Mouse (Mus musculus): ENCODE results near the gene Camk1d. TPM values are rescaled to one million over a fixed set of nuclear protein-coding genes. Genes with fewer than 3 reads are reported as not detected.

Gene Camk1d
- polyA plus RNA-seq, 1 experiment from 2014 or later: 2.0 TPM

DNA sequence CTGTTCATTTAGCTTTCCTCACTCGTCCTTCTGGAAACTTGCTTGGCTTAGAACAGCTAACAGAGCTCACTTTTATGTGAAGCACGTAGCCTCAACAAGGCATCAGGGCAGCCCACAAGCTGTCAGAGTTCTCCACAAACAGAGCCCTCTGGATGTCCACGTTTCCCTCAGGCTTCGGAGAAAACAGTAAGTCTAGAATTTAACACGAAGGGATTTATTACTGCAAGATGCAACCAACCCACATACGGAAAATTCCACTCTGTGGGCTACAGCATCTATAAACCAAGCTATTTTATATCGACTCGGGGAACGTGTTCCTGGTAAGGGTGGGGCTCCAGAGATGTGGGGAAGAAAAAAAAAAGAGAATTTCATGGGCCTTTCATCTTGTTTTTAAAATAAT, 369.0 kb downstream of the Camk1d start:
- ATAC-seq (no peak), DNase-seq (no peak)
- Histone ChIP-seq H3K36me3 (replicated peaks; ENCODE audit: insufficient read depth, low read length) (no peaks in the 10 kb centered on the region), H3K9ac (replicated peaks) (no peak overlapping the region), H3K4me2 (ENCODE audit: low read depth, low read length) (no peak overlapping the region), H3K4me1 (ENCODE audit: insufficient read depth) (no peaks in the 10 kb centered on the region), H3K9me3 (ENCODE audit: low read length) (no peaks in the 10 kb centered on the region), H3K27me3 (ENCODE audit: insufficient read depth, low read length) (no peaks in the 10 kb centered on the region), H3K4me3 (ENCODE audit: low read depth, low read length) (no peak overlapping the region), H3K27ac (ENCODE audit: low read depth) (no peak overlapping the region)
- TF ChIP-seq EP300 (IDR thresholded peaks at IDR 0.05; ENCODE audit: low read depth) (no peak), CTCF (IDR thresholded peaks at IDR 0.05; ENCODE audit: low read depth) (no peak)
- 69% methylated on average over 9 of the region's 9 CpGs for WGBS (ENCODE audit: insufficient replicate concordance)

- ATAC-seq (no peak), DNase-seq (no peak)
- no peak overlapping the region for H3K27ac ChIP-seq (ENCODE audit: low read depth)
- no peak overlapping the region for H3K4me3 ChIP-seq (ENCODE audit: low read depth, low read length)
- no peak overlapping the region for H3K9ac ChIP-seq (replicated peaks)
- no peaks in the 10 kb centered on the region for H3K9me3 ChIP-seq (ENCODE audit: low read length)
- TF ChIP-seq CTCF (IDR thresholded peaks at IDR 0.05; ENCODE audit: low read depth) (no peak), EP300 (IDR thresholded peaks at IDR 0.05; ENCODE audit: low read depth) (no peak)
- H3K4me1 ChIP-seq (ENCODE audit: insufficient read depth): no peaks in the 10 kb centered on the region
- 86% methylated on average over 12 of the region's 12 CpGs for WGBS (ENCODE audit: insufficient replicate concordance)
- no peaks in the 10 kb centered on the region for H3K36me3 ChIP-seq (replicated peaks; ENCODE audit: insufficient read depth, low read length)
- no peak overlapping the region for H3K4me2 ChIP-seq (ENCODE audit: low read depth, low read length)
- no peaks in the 10 kb centered on the region for H3K27me3 ChIP-seq (ENCODE audit: insufficient read depth, low read length)
Measured at GRCm38 (mm10) chr2:5327533-5328250, 386.6 kb downstream of the Camk1d start.

- H3K9ac ChIP-seq (replicated peaks): no peak overlapping the region
- ATAC-seq (no peak), DNase-seq (no peak)
- no peak overlapping the region for H3K27ac ChIP-seq (ENCODE audit: low read depth)
- H3K4me3 ChIP-seq (ENCODE audit: low read depth, low read length): no peak overlapping the region
- H3K27me3 ChIP-seq (ENCODE audit: insufficient read depth, low read length): no peaks in the 10 kb centered on the region
- H3K36me3 ChIP-seq (replicated peaks; ENCODE audit: insufficient read depth, low read length): no peaks in the 10 kb centered on the region
- H3K4me2 ChIP-seq (ENCODE audit: low read depth, low read length): no peak overlapping the region
- H3K9me3 ChIP-seq (ENCODE audit: low read length): no peaks in the 10 kb centered on the region
- H3K4me1 ChIP-seq (ENCODE audit: insufficient read depth): no peaks in the 10 kb centered on the region
- WGBS (ENCODE audit: insufficient replicate concordance): 74% methylated on average over 3 of the region's 3 CpGs
- TF ChIP-seq EP300 (IDR thresholded peaks at IDR 0.05; ENCODE audit: low read depth) (no peak), CTCF (IDR thresholded peaks at IDR 0.05; ENCODE audit: low read depth) (no peak)
Measured at GRCm38 (mm10) chr2:5324806-5325205, 389.5 kb downstream of the Camk1d start.

DNA sequence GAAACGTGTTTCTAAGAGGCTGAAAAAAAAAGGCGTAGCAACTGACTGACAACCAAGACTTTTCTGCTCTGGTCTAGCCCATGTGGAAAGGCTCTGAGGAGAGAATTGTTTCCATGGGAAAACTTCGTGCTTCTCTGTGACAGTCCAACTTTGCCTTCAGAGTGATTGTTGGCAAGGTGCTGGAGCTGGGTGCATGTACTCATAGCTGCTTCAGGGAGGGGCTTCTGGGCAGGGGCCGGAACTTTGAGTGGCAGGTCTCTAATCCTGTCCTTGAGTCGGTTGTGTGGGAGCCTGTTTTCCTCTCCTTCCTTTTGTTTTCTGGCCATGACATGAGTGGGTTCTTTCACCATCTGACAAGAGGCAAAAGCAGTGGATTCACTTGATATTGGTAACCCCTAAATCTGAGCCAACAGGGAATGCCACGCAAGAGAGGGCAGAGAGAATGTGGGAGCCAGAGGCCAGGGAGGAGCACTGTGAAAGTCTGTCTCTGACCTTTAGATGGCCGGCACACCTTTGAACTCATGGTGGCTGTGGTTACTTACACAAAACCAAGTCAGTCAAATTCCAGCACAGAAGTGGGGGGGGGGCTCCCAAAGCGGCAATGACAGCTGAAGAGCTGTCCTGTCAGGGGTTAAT, 392.5 kb downstream of the Camk1d start:
- Histone ChIP-seq H3K36me3 (replicated peaks; ENCODE audit: insufficient read depth, low read length) (no peaks in the 10 kb centered on the region), H3K27me3 (ENCODE audit: insufficient read depth, low read length) (no peaks in the 10 kb centered on the region), H3K4me3 (ENCODE audit: low read depth, low read length) (no peak overlapping the region), H3K4me1 (ENCODE audit: insufficient read depth) (no peaks in the 10 kb centered on the region), H3K9ac (replicated peaks) (no peak overlapping the region), H3K4me2 (ENCODE audit: low read depth, low read length) (no peak overlapping the region), H3K27ac (ENCODE audit: low read depth) (no peak overlapping the region), H3K9me3 (ENCODE audit: low read length) (no peaks in the 10 kb centered on the region)
- TF ChIP-seq EP300 (IDR thresholded peaks at IDR 0.05; ENCODE audit: low read depth) (no peak), CTCF (IDR thresholded peaks at IDR 0.05; ENCODE audit: low read depth) (no peak)
- WGBS (ENCODE audit: insufficient replicate concordance): 70% methylated on average over 8 of the region's 8 CpGs
- no peak for DNase-seq
- no peak for ATAC-seq

GRCm38 (mm10) chr2:5319138-5319537, 395.2 kb downstream of the Camk1d start:
- Histone ChIP-seq H3K9me3 (ENCODE audit: low read length) (no peaks in the 10 kb centered on the region), H3K27me3 (ENCODE audit: insufficient read depth, low read length) (no peaks in the 10 kb centered on the region), H3K27ac (ENCODE audit: low read depth) (no peak overlapping the region), H3K4me2 (ENCODE audit: low read depth, low read length) (no peak overlapping the region), H3K4me1 (ENCODE audit: insufficient read depth) (0 out of 2 replicates have a peak, but pooled peaks cover 3% of the 10 kb centered on the region), H3K36me3 (replicated peaks; ENCODE audit: insufficient read depth, low read length) (no peaks in the 10 kb centered on the region), H3K9ac (replicated peaks) (no peak overlapping the region), H3K4me3 (ENCODE audit: low read depth, low read length) (no peak overlapping the region)
- ATAC-seq: no peak
- TF ChIP-seq CTCF (IDR thresholded peaks at IDR 0.05; ENCODE audit: low read depth): no peak
- no peak for TF ChIP-seq EP300 (IDR thresholded peaks at IDR 0.05; ENCODE audit: low read depth)
- WGBS (ENCODE audit: insufficient replicate concordance): 78% methylated on average over 3 of the region's 3 CpGs
- no peak for DNase-seq

DNA sequence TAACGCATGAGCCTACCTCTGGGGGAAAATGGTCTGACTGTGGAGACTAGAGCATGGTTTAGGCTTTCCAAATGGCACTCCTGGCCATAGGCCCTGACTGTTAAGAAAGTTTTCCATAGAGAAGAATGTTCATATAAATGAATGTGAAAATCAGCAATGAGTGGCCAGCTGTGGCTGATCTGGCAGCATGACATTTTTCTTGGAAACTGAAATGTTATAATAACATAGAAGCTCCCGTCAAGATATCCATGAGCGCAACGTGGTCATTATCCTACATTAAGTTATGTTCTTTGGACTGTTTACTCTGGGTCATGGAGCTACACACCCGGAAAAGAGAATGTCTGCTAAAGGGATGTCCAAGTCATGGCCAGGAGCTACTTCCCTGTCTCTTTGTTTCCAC, 397.6 kb downstream of the Camk1d start:
- 70% methylated on average over 5 of the region's 5 CpGs for WGBS (ENCODE audit: insufficient replicate concordance)

More for the DNA sequence above, 397.6 kb downstream of the Camk1d start:
- H3K36me3 ChIP-seq (replicated peaks; ENCODE audit: insufficient read depth, low read length): 0 out of 2 replicates have a peak, but pooled peaks cover 3% of the 10 kb centered on the region
- DNase-seq: no peak
- peak overlapping the region; percentile 24; the same call in 1 of the 2 replicates for H3K27ac ChIP-seq (ENCODE audit: low read depth)
- no peak overlapping the region for H3K9ac ChIP-seq (replicated peaks)
- 0 out of 2 replicates have a peak, but pooled peaks cover 3% of the 10 kb centered on the region for H3K4me1 ChIP-seq (ENCODE audit: insufficient read depth)
- no peaks in the 10 kb centered on the region for H3K27me3 ChIP-seq (ENCODE audit: insufficient read depth, low read length)
- H3K9me3 ChIP-seq (ENCODE audit: low read length): no peaks in the 10 kb centered on the region
- ATAC-seq: no peak
- no peak overlapping the region for H3K4me3 ChIP-seq (ENCODE audit: low read depth, low read length)
- H3K4me2 ChIP-seq (ENCODE audit: low read depth, low read length): no peak overlapping the region
- no peak for TF ChIP-seq CTCF (IDR thresholded peaks at IDR 0.05; ENCODE audit: low read depth)
- no peak for TF ChIP-seq EP300 (IDR thresholded peaks at IDR 0.05; ENCODE audit: low read depth)
